Mouse (Mus musculus) intestine, embryonic 15.5 days (tissue): ENCODE measurements around the gene Parva. TPM values are rescaled to one million over a fixed set of nuclear protein-coding genes. Genes with fewer than 3 reads are reported as not detected.

Source experiments
- ATAC-seq: fragments of 200-750 bp; cut with Nextera tagmentation; 2 replicates; pipeline ENCODE4 v1.8.0; 2017; ENCODE audit warnings: moderate TSS enrichment, moderate library complexity
- H3K27ac ChIP-seq: fragments of 300-500 bp; sonication (generic); 2 replicates; pipeline ENCODE4 v1.5.1; 2015; ENCODE audit warnings: mild to moderate bottlenecking, inconsistent platforms
- H3K27me3 ChIP-seq: fragments of 300-500 bp; sonication (generic); replicated peaks from 2 replicates; pipeline ENCODE4 v1.6.1; 2015; ENCODE audit warnings: inconsistent platforms
- H3K36me3 ChIP-seq: fragments of 300-500 bp; sonication (generic); 2 replicates; pipeline ENCODE4 v1.6.1; 2015; ENCODE audit warnings: inconsistent platforms
- H3K4me1 ChIP-seq: fragments of 300-500 bp; sonication (generic); replicated peaks from 2 replicates; pipeline ENCODE4 v1.6.1; 2015; ENCODE audit warnings: inconsistent platforms
- H3K4me2 ChIP-seq: fragments of 300-500 bp; sonication (generic); replicated peaks from 2 replicates; pipeline ENCODE4 v1.6.1; 2015; ENCODE audit warnings: mild to moderate bottlenecking, inconsistent platforms
- H3K4me3 ChIP-seq: fragments of 300-500 bp; sonication (generic); replicated peaks from 2 replicates; pipeline ENCODE4 v1.5.1; 2015; ENCODE audit warnings: inconsistent platforms
- H3K9ac ChIP-seq: fragments of 300-500 bp; sonication (generic); 2 replicates; pipeline ENCODE4 v1.6.1; 2015; ENCODE audit warnings: inconsistent platforms
- H3K9me3 ChIP-seq: fragments of 300-500 bp; sonication (generic); 2 replicates; pipeline ENCODE4 v1.6.1; 2016; ENCODE audit warnings: inconsistent platforms
- WGBS: fragments of 180-500 bp; shearing (Covaris S2); methylation state at CpG from one replicate; pipeline ENCODE4 v1.1.7; 2015; 5-methylcytosine and 5-hydroxymethylcytosine counted together
- polyA plus RNA-seq: library from polyadenylated mRNA; unstranded; fragments of >200 nt; fragmentation: Nextera tagmentation; extraction: Ambion mirVana; gene quantifications from 2 replicates; pipeline ENCODE4 v1.2.1, GENCODE M21; 2015

The Parva gene
- polyA plus RNA-seq, 1 experiment from 2014 or later: 90.0 TPM

DNA sequence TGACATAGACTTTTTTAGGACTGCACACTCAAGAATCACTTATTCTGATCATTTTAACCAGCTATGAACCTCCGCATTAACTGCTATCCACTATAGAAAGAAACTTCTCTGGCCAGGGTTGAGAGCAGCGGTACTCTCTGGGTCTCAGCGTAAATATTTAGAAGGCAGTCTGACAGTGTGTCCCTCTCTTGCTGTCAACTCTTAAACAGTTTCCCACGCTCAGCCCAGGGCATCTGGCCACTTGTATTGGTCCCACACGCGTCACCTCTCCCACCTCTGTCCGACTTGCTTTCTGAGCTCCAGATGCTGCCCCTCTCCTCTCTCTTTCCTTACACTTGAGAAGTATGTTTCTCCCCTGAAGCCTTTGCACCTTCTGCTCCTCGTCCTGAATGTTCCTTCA is 81.8 kb downstream of the Parva start:
- H3K4me1 ChIP-seq: peaks cover 26% of the 10 kb centered on the region
- no peak overlapping the region for H3K9ac ChIP-seq
- no peak overlapping the region for H3K4me2 ChIP-seq
- 0 out of 2 replicates have a peak overlapping the region, but pooled peaks have one; percentile 24 for H3K27ac ChIP-seq
- H3K9me3 ChIP-seq: no peaks in the 10 kb centered on the region
- no peak overlapping the region for H3K4me3 ChIP-seq
- no peak for ATAC-seq
- H3K27me3 ChIP-seq: no peaks in the 10 kb centered on the region
- WGBS: 53% methylated on average over 8 of the region's 8 CpGs
- H3K36me3 ChIP-seq: no peaks in the 10 kb centered on the region

DNA sequence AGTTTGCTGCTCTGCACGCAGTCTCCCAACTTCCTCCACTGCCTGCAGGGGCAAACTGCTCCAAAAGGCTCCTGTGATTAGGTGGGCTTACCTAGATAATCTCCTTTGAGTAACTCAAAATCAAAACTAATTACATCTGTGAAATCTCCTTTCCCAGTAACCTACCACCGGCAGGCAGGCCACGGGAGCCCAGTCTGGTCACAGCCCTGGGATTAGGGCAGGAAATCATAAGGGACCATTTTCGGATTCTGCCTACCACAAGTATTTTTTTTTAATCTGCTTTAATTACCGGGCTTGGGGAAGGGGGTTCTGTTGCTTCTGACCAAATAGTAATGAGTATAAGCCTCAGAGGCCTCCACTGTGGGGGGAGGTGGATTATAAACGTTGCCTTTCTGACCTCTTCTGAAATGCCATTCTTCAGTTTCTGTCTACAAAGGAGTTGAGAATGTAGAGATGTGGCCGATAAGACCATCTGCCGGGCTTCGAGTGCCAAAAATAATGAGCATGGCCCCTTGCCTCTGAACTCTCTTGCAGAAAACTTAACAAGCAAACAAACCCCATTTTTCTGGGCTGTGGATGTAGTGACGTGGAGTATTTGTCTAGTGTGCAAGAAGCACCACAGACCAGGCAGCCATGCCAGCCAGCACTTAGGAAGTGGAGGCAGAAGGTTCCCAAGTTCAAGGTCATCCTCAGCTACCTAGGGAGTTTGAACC is 83.2 kb downstream of the Parva start:
- WGBS: 32% methylated on average over 10 of the region's 10 CpGs
- Histone ChIP-seq H3K4me3 (no peak overlapping the region), H3K4me1 (peaks cover 21% of the 10 kb centered on the region), H3K36me3 (no peaks in the 10 kb centered on the region), H3K27ac (no peak overlapping the region; the same call in 1 of the 2 replicates), H3K4me2 (no peak overlapping the region), H3K27me3 (no peaks in the 10 kb centered on the region), H3K9ac (no peak overlapping the region), H3K9me3 (no peaks in the 10 kb centered on the region)
- no peak for ATAC-seq

DNA sequence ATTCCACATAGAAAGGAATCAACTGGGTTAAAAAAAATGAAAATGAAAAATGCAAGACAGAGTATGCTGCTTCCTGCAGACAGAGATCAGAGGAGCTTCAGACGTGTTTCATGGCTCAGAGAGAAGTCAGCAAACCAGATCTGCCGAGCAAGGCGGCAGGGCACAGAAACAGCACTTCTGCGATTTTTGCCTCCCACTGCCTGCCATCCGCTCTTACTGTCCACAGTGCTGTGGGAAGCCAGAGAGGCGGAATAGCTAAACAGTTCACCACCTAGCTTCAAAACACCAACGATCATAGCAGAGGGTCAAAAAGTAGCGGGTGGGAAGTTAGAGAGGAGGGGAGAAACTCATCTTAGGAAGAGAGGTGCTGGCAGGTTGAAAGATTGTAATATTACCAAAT is 84.0 kb downstream of the Parva start:
- WGBS: 60% methylated on average over 8 of the region's 8 CpGs
- ATAC-seq: no peak
- no peaks in the 10 kb centered on the region for H3K27me3 ChIP-seq
- no peaks in the 10 kb centered on the region for H3K9me3 ChIP-seq
- no peak overlapping the region for H3K4me3 ChIP-seq
- no peak overlapping the region for H3K9ac ChIP-seq
- H3K36me3 ChIP-seq: no peaks in the 10 kb centered on the region
- H3K27ac ChIP-seq: no peak overlapping the region
- no peak overlapping the region for H3K4me2 ChIP-seq
- peaks cover 21% of the 10 kb centered on the region for H3K4me1 ChIP-seq

DNA sequence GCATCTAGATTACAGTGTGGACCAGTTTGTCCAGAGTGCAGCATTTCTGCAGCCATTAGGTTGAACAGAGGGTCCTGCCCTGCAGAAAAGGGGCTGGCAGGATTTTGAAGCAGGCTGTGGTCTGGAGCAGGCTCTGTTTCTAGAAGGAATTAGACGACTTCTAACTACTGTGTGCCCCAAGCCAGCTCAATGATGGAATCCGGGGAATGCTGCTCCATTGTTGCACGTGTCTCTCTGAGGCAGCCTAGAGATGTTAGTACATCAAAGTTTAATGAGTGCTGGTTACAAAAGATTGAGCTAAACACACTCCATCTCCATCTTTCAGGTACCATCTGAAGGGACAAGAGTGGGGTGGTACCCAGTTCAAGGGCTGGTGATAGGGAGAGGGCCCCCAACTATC is 85.0 kb downstream of the Parva start:
- 43% methylated on average over 3 of the region's 3 CpGs for WGBS
- H3K27me3 ChIP-seq: no peaks in the 10 kb centered on the region
- ATAC-seq: no peak
- no peak overlapping the region for H3K4me3 ChIP-seq
- H3K4me2 ChIP-seq: no peak overlapping the region
- no peak overlapping the region for H3K27ac ChIP-seq
- H3K9ac ChIP-seq: no peak overlapping the region
- H3K4me1 ChIP-seq: peaks cover 17% of the 10 kb centered on the region
- H3K36me3 ChIP-seq: no peaks in the 10 kb centered on the region
- no peaks in the 10 kb centered on the region for H3K9me3 ChIP-seq

DNA sequence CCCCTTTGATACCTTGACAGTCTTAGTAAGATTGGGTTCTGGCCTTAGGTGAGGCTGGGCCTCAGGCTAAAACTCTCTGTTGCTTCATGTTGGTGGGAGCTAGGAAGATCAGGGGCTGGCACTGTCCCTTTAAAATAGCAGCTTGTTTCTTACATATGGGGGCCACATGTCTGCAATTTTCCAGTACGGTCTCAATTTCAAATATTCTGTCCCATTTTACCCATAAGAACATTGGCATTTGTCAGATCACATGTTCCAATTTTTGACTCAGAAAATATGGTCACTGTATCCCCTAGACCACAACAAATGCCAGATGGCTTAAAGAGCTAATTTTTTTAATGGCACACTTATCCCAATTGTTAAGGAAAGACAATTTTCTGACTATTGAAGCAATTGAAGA is 85.6 kb downstream of the Parva start:
- Histone ChIP-seq H3K4me3 (no peak overlapping the region), H3K4me1 (peaks cover 17% of the 10 kb centered on the region), H3K27me3 (no peaks in the 10 kb centered on the region), H3K36me3 (no peaks in the 10 kb centered on the region), H3K27ac (no peak overlapping the region), H3K4me2 (no peak overlapping the region), H3K9ac (no peak overlapping the region), H3K9me3 (no peaks in the 10 kb centered on the region)
- 78% methylated on average over 1 of the region's 1 CpGs for WGBS
- no peak for ATAC-seq

DNA sequence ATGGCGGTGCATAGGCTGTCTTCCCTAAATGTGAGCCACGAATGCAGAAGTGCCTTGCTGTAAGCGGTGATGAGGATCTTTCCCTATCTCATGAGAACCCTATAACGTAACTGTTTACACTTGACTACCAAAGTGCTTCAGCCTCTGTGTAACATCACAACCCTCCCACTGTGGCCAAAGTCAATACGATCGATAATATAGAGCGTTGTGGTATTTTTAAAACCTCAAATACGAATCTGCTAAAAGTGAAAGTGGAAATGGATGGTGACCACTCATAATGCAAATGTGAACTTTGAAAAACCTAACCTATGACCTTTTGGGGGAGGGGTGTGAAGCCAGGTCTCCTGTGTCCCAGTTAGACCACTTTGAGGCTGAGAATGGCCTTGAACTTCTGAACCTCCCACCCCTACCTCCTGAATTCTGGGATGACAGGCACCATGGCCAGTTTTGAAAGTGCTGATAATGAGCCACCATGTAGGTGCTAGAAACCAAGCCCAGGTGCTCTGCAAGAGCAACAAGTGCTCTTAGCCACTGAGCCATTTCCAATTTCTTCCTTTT is 87.4 kb downstream of the Parva start:
- WGBS: 84% methylated on average over 8 of the region's 8 CpGs
- Histone ChIP-seq H3K4me3 (no peak overlapping the region), H3K27me3 (no peaks in the 10 kb centered on the region)

DNA sequence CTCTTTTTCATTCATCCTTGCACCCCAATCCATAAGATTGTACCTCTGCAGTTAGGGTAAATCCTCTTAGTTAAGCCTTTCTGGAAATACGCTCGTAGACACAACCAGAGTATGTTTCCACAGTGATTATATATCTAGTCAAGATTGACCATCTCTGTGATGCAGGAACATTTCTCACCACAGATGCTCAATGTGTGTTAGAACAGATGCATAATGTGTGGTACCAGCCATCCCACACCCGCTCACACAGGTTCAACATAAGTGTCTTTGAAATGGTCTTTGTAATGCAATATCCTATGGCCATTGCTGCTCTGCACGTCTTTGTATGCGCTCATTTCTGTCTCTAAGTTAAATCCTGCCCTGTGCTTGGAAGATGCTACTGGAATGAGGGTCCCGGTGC is 98.2 kb downstream of the Parva start:
- H3K4me2 ChIP-seq: no peak overlapping the region
- 0 out of 2 replicates have a peak, but pooled peaks cover 4% of the 10 kb centered on the region for H3K36me3 ChIP-seq
- no peaks in the 10 kb centered on the region for H3K27me3 ChIP-seq
- H3K27ac ChIP-seq: no peak overlapping the region
- ATAC-seq: no peak
- no peaks in the 10 kb centered on the region for H3K9me3 ChIP-seq
- no peak overlapping the region for H3K9ac ChIP-seq
- H3K4me3 ChIP-seq: no peak overlapping the region
- WGBS: 94% methylated on average over 6 of the region's 6 CpGs
- 0 out of 2 replicates have a peak, but pooled peaks cover 3% of the 10 kb centered on the region for H3K4me1 ChIP-seq

More for the DNA sequence above, 87.4 kb downstream of the Parva start:
- Histone ChIP-seq H3K9me3 (no peaks in the 10 kb centered on the region), H3K36me3 (no peaks in the 10 kb centered on the region), H3K4me2 (no peak overlapping the region), H3K4me1 (peaks cover 6% of the 10 kb centered on the region), H3K27ac (no peak overlapping the region), H3K9ac (no peak overlapping the region)
- ATAC-seq: no peak

DNA sequence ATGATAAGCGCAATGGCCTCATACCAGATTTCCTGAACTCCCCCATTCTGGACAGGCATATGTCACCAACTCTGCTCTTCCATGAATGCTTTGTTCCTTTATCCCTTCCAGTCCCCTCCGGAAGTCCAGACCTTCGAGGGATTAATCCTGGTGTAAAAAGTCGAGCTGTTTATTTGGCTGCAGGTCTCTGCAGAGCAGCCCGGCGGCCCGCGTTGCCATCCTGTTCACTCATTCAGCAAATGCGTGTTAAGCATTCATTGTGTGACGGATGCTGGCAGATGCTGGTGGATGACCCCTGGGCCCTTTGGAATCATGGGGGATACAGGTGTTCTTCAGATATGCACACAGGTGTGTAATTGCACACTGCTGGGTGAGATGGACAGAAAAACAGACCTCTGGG is 98.9 kb downstream of the Parva start:
- ATAC-seq: no peak

DNA sequence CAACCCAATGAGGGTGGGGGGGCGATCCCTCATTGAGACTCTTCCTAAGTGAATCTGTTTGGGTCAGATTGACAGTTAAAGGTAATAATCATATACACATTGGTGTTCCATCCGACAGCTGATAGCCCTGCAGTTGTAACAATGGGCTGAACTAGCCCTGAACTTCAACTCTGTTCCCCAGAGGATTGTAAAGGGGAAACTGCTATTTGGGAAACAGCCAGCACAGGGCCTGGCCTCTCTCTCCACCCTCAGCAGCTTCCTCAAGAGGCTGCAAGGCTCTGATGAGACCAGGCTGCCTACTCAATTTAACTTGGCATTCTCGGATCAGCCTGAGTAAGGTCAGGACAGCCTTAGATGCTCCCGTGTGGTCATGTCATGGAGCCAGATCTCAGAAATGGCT is 99.9 kb downstream of the Parva start:
- H3K27me3 ChIP-seq: no peaks in the 10 kb centered on the region
- no peaks in the 10 kb centered on the region for H3K9me3 ChIP-seq
- H3K4me2 ChIP-seq: no peak overlapping the region
- H3K36me3 ChIP-seq: 0 out of 2 replicates have a peak, but pooled peaks cover 4% of the 10 kb centered on the region
- H3K9ac ChIP-seq: no peak overlapping the region
- 64% methylated on average over 4 of the region's 4 CpGs for WGBS
- ATAC-seq: no peak
- no peak overlapping the region for H3K4me3 ChIP-seq
- H3K4me1 ChIP-seq: 0 out of 2 replicates have a peak, but pooled peaks cover 3% of the 10 kb centered on the region
- no peak overlapping the region for H3K27ac ChIP-seq

More for the DNA sequence above, 98.9 kb downstream of the Parva start:
- Histone ChIP-seq H3K4me2 (no peak overlapping the region), H3K9me3 (no peaks in the 10 kb centered on the region), H3K27ac (no peak overlapping the region), H3K36me3 (0 out of 2 replicates have a peak, but pooled peaks cover 4% of the 10 kb centered on the region), H3K4me1 (0 out of 2 replicates have a peak, but pooled peaks cover 3% of the 10 kb centered on the region), H3K9ac (no peak overlapping the region), H3K27me3 (no peaks in the 10 kb centered on the region), H3K4me3 (no peak overlapping the region)
- WGBS: 78% methylated on average over 10 of the region's 10 CpGs

DNA sequence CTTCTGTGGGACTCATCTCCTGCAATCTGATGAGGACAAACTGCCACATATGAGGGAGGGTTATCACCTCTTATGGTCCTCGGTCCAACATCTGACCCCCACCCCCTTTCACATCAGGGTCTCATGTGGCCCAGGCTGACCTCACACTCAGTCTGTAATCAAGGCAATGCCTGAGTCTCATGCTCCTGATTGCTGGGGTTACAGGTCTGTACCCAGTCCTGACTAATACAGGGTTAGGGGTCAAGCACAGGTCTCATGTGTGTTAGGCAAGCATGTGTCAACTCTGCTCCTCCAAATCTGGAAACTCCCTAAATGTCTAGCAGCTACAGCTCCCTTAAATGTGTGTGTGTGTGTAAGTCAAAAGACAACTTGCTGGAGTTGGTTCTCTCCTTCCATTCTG is 100.8 kb downstream of the Parva start:
- ATAC-seq: 0 out of 2 replicates have a peak, but pooled peaks have one; percentile 25

DNA sequence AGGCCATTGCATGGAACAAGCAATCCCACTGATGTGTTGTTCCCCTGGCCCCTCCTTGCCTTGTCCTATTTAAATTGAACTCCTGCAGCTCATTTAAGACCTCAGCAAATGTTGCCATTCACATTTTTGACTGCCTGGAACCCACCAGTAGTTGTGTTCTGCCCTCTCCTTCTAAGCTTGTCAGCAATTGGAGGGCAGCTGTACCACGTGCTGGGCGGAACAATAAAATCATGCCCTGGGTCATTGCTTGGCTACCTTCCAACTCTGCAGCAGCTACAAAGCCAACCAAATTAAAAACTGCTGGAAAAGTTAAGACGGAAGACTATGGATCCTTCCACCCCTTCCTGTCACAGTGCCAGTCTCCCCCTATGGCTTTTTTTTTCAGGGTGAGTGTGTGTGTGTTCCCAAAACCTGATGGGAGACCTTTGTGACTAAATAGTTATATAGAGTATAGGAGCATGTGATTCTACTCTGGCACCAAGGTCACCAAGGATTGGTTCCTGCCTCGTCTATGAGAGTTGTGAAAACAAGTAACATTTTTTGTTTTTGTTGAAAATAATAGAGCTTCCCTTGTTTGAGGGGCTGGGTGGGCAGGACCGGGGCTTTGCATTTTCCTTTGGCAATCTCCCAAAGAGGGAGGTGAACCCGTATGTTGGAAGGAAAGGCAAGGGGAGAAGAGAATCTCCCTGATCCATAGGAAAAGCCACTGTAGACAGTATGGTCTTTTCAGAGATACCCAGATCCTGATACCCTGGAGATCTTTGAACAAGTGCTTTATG is 101.5 kb downstream of the Parva start:
- Histone ChIP-seq H3K4me3 (no peak overlapping the region), H3K9ac (no peak overlapping the region), H3K36me3 (0 out of 2 replicates have a peak, but pooled peaks cover 4% of the 10 kb centered on the region), H3K4me2 (no peak overlapping the region), H3K27me3 (no peaks in the 10 kb centered on the region), H3K4me1 (0 out of 2 replicates have a peak, but pooled peaks cover 3% of the 10 kb centered on the region), H3K27ac (no peak overlapping the region), H3K9me3 (no peaks in the 10 kb centered on the region)
- ATAC-seq: peak; percentile 58; the same call in 1 of the 2 replicates
- 39% methylated on average over 6 of the region's 6 CpGs for WGBS

More for the DNA sequence above, 100.8 kb downstream of the Parva start:
- no peak overlapping the region for H3K27ac ChIP-seq
- no peak overlapping the region for H3K9ac ChIP-seq
- no peaks in the 10 kb centered on the region for H3K27me3 ChIP-seq
- no peak overlapping the region for H3K4me3 ChIP-seq
- H3K4me2 ChIP-seq: no peak overlapping the region
- H3K9me3 ChIP-seq: no peaks in the 10 kb centered on the region
- 0 out of 2 replicates have a peak, but pooled peaks cover 4% of the 10 kb centered on the region for H3K36me3 ChIP-seq
- H3K4me1 ChIP-seq: 0 out of 2 replicates have a peak, but pooled peaks cover 3% of the 10 kb centered on the region
- 88% methylated on average over 1 of the region's 1 CpGs for WGBS

DNA sequence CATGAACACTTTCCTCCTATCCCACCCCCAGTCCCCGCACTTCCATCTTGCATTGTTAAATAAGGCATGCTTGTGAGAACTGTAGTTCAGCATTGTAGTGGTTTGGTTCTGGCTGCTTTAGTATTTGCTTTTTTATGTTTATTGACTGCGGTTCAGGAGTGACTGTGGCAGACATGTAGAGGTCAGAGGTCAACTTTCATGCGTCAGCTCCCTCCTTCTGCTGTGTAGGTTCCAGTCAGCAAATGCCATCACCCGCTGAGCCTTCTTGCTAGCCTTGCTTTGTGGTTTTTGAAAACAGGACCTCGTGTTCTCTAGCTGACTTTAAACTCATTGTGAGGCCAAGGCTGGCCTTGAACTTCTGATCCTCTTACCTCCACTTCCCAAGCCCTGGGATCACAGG is 103.6 kb downstream of the Parva start:
- Histone ChIP-seq H3K27ac (no peak overlapping the region), H3K9me3 (no peaks in the 10 kb centered on the region), H3K4me1 (peaks cover 20% of the 10 kb centered on the region), H3K9ac (no peak overlapping the region), H3K36me3 (0 out of 2 replicates have a peak, but pooled peaks cover 4% of the 10 kb centered on the region), H3K4me3 (no peak overlapping the region), H3K27me3 (no peaks in the 10 kb centered on the region), H3K4me2 (no peak overlapping the region)
- ATAC-seq: no peak
- WGBS: 72% methylated on average over 5 of the region's 5 CpGs
